Mouse (Mus musculus): ENCODE measurements around the gene Trabd2b. TPM values are rescaled to one million over a fixed set of nuclear protein-coding genes. Genes with fewer than 3 reads are reported as not detected.

Gene Trabd2b
- polyA plus RNA-seq, 1 experiment from 2014 or later: 0.97 TPM

DNA sequence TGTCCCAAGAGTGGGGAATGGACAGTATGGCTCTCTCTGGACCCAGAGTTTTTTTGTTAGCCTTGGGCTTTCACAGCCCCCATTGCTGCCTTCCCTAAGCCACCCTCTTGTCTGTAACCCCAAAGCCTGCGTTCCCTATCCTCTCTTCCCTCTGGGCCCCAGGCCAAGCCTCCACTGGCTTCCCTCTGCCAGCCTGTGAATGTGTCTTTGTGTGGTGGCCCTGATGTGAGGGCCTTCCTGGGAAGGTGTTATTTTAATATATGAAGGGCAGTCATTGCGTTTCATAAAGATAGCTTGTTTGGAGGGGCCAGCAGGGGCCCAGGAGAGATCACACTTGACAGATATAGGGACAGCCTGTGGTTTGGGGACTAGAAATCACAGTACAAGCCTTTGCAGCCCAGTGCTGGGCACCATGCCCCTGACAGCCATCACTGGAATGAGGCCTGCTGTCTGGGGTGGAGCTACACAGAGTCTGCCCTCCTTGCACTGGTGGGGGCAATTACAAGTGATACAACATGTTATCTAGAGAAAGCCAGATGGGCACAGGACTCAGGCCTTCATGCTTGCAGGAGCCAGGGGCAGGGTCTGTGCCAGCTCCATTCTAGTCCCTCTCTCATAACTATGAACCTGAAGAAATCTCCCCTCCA, 80.5 kb downstream of the Trabd2b start:
- 78% methylated on average over 2 of the region's 2 CpGs for WGBS
- no peak for ATAC-seq (ENCODE audit: insufficient read depth, low FRiP score)
- H3K9ac ChIP-seq (ENCODE audit: low read length): no peak overlapping the region
- no peaks in the 10 kb centered on the region for H3K36me3 ChIP-seq (ENCODE audit: control insufficient read depth, insufficient read depth, low read length)
- no peaks in the 10 kb centered on the region for H3K9me3 ChIP-seq (replicated peaks; ENCODE audit: control insufficient read depth, low read length)
- H3K27me3 ChIP-seq (ENCODE audit: control insufficient read depth, insufficient read depth, low read length): no peaks in the 10 kb centered on the region
- H3K4me2 ChIP-seq (ENCODE audit: low read depth, low read length): no peak overlapping the region
- H3K4me3 ChIP-seq (replicated peaks; ENCODE audit: low read length): no peak overlapping the region
- no peaks in the 10 kb centered on the region for H3K4me1 ChIP-seq (ENCODE audit: control insufficient read depth, insufficient read depth, low read length)
- no peak overlapping the region for H3K27ac ChIP-seq (ENCODE audit: low read length)

DNA sequence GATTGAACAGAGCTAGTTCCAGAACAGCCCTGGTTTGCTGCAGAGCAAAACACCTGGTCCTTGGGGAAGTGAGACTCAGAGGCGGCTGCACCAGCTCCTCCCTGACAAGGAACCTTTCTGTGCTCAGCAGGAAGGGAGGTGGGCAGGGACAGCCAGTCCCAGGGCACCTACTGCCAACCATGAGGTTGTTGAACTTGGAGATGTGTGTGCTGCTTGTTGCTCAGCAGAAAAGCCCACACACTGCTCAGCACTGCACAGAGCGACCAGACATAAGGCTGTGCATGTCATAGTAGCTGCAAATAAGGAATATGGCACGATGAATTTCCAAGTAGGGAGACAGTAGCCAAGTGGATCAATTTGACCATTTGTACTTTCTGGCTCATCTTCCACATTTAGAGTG, 81.2 kb downstream of the Trabd2b start:
- Histone ChIP-seq H3K9me3 (replicated peaks; ENCODE audit: control insufficient read depth, low read length) (no peaks in the 10 kb centered on the region), H3K4me1 (ENCODE audit: control insufficient read depth, insufficient read depth, low read length) (no peaks in the 10 kb centered on the region), H3K27ac (ENCODE audit: low read length) (no peak overlapping the region), H3K27me3 (ENCODE audit: control insufficient read depth, insufficient read depth, low read length) (no peaks in the 10 kb centered on the region), H3K9ac (ENCODE audit: low read length) (no peak overlapping the region), H3K36me3 (ENCODE audit: control insufficient read depth, insufficient read depth, low read length) (no peaks in the 10 kb centered on the region), H3K4me3 (replicated peaks; ENCODE audit: low read length) (no peak overlapping the region), H3K4me2 (ENCODE audit: low read depth, low read length) (no peak overlapping the region)
- 80% methylated on average over 3 of the region's 3 CpGs for WGBS
- ATAC-seq (ENCODE audit: insufficient read depth, low FRiP score): no peak

DNA sequence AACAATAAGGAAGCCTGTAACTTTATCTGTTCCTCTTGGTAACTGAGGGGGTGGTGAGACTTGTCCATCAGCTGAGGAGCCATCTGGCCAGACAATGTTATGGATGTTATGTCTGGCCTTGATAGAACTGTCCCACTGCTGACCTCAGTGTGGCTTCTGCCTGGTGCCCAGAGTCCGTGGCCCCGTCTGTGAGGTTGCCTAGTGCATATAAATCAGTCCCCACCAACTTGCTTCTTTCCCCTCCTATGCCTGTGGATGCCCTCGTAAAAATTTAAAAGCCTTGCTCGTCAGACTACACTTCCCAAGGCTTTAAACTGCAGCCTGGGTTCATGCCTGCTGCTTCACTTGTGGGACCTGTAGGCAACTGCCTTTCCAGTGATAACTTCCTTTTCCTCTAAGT, 85.6 kb downstream of the Trabd2b start:
- Histone ChIP-seq H3K27me3 (ENCODE audit: control insufficient read depth, insufficient read depth, low read length) (no peaks in the 10 kb centered on the region), H3K4me2 (ENCODE audit: low read depth, low read length) (no peak overlapping the region), H3K36me3 (ENCODE audit: control insufficient read depth, insufficient read depth, low read length) (no peaks in the 10 kb centered on the region), H3K4me3 (replicated peaks; ENCODE audit: low read length) (no peak overlapping the region), H3K4me1 (ENCODE audit: control insufficient read depth, insufficient read depth, low read length) (no peaks in the 10 kb centered on the region), H3K9ac (ENCODE audit: low read length) (no peak overlapping the region), H3K27ac (ENCODE audit: low read length) (no peak overlapping the region), H3K9me3 (replicated peaks; ENCODE audit: control insufficient read depth, low read length) (no peaks in the 10 kb centered on the region)
- no peak for ATAC-seq (ENCODE audit: insufficient read depth, low FRiP score)
- WGBS: 45% methylated on average over 4 of the region's 4 CpGs

DNA sequence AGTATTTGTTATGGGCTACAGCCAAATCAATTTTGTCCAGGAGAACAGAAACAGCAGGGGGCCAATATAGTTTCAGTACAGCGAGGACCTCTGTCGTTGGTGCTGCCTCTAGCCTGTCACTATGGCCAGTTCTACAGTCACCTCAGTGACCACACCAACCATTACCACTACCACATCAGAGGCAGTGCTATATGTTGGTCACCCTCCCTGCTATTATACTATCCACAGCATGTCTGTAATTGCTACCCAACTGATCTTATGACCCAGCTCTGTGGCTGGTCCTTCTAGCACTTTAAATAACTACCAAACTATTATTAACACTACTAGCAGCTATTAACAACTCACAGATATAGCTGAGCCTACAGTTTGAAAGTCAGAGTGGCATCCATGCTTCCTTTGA, 87.5 kb downstream of the Trabd2b start:
- Histone ChIP-seq H3K27ac (ENCODE audit: low read length) (no peak overlapping the region), H3K4me3 (replicated peaks; ENCODE audit: low read length) (no peak overlapping the region), H3K9me3 (replicated peaks; ENCODE audit: control insufficient read depth, low read length) (no peaks in the 10 kb centered on the region), H3K27me3 (ENCODE audit: control insufficient read depth, insufficient read depth, low read length) (no peaks in the 10 kb centered on the region), H3K4me2 (ENCODE audit: low read depth, low read length) (no peak overlapping the region), H3K36me3 (ENCODE audit: control insufficient read depth, insufficient read depth, low read length) (no peaks in the 10 kb centered on the region), H3K4me1 (ENCODE audit: control insufficient read depth, insufficient read depth, low read length) (no peaks in the 10 kb centered on the region), H3K9ac (ENCODE audit: low read length) (no peak overlapping the region)
- no peak for ATAC-seq (ENCODE audit: insufficient read depth, low FRiP score)
- whole genome bisulfite sequencing: 86% methylated on average over 2 of the region's 2 CpGs

DNA sequence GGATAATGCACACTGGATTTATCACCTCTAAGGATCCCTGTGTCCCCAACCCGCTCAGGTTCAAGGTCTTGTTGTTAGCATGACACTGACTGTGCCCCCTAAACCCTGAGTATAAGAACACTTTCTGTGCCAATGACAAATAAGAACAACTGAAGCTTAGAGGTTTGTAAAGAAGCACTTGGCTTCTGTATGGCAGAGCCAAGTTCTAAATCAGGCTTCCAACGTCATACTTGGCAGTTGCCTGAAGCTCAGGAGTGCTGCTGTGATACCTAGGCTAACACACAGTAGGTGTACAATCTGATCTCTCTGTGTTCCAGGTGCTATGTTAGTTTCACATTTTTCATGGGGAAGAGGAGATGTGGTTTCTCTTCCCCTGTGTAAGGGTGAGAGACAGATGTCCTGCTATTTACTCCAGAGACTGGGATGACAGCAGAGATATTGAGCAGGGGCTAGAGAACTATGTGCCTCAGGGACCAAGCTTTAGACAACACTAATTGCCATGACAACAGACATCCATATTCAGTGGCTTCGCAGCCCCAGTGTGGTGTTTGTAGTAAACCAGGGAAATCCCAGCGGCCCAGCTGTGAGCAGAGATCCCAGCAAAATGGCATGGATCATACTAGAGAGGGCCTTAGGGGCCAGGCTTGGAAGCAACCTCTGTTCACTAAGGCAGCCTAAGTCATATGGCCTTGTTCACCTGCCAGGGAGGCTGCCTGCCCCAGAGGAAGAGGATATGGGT, 89.3 kb downstream of the Trabd2b start:
- Histone ChIP-seq H3K4me1 (ENCODE audit: control insufficient read depth, insufficient read depth, low read length) (no peaks in the 10 kb centered on the region), H3K4me2 (ENCODE audit: low read depth, low read length) (no peak overlapping the region), H3K9ac (ENCODE audit: low read length) (no peak overlapping the region), H3K4me3 (replicated peaks; ENCODE audit: low read length) (no peak overlapping the region), H3K27ac (ENCODE audit: low read length) (no peak overlapping the region), H3K36me3 (ENCODE audit: control insufficient read depth, insufficient read depth, low read length) (no peaks in the 10 kb centered on the region), H3K9me3 (replicated peaks; ENCODE audit: control insufficient read depth, low read length) (no peaks in the 10 kb centered on the region), H3K27me3 (ENCODE audit: control insufficient read depth, insufficient read depth, low read length) (no peaks in the 10 kb centered on the region)
- ATAC-seq (ENCODE audit: insufficient read depth, low FRiP score): no peak
- 50% methylated on average over 4 of the region's 4 CpGs for WGBS

DNA sequence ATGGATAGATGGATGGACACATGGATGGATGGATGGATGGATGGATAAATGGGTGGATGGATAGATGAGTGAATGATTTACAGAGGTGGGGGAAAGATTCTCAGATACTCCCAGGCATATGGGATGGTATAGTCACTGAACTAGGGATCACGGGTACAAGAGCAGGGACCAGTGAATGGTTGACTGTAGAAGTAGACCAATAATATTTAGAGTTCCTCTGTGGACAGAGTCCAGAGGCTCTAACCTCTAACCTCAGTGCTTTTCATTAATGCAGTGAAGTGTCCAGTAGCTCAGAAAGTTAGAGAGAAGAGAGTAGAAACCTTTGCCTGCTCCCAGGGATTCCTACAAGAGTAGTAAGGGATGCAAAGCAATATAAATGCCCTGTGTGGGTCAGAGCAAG, 93.1 kb downstream of the Trabd2b start:
- H3K9me3 ChIP-seq (replicated peaks; ENCODE audit: control insufficient read depth, low read length): no peaks in the 10 kb centered on the region
- no peaks in the 10 kb centered on the region for H3K36me3 ChIP-seq (ENCODE audit: control insufficient read depth, insufficient read depth, low read length)
- no peak overlapping the region for H3K4me2 ChIP-seq (ENCODE audit: low read depth, low read length)
- 82% methylated on average over 1 of the region's 1 CpGs for WGBS
- H3K9ac ChIP-seq (ENCODE audit: low read length): no peak overlapping the region
- no peaks in the 10 kb centered on the region for H3K4me1 ChIP-seq (ENCODE audit: control insufficient read depth, insufficient read depth, low read length)
- H3K4me3 ChIP-seq (replicated peaks; ENCODE audit: low read length): no peak overlapping the region
- no peak overlapping the region for H3K27ac ChIP-seq (ENCODE audit: low read length)
- no peak for ATAC-seq (ENCODE audit: insufficient read depth, low FRiP score)
- H3K27me3 ChIP-seq (ENCODE audit: control insufficient read depth, insufficient read depth, low read length): no peaks in the 10 kb centered on the region

DNA sequence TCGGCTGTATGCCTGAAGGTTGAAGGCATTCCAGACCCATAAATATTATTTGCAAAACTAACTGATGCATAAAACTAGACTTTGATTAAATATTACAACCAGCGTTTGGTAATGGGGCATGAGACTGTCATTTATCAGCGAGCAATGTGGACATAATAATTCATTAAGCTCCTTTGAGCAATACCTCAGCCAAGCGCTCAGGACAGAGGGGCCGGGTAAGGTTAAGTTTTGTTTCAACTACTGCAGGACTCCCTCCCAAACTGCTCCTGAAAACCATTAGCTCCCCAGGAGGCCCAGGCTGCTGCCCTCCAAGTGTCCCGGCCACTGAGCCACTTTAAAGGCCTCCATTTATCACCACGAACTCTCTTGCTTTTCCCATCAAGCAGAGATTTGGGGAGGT, 93.8 kb downstream of the Trabd2b start:
- Histone ChIP-seq H3K27me3 (ENCODE audit: control insufficient read depth, insufficient read depth, low read length) (no peaks in the 10 kb centered on the region), H3K36me3 (ENCODE audit: control insufficient read depth, insufficient read depth, low read length) (no peaks in the 10 kb centered on the region), H3K4me2 (ENCODE audit: low read depth, low read length) (no peak overlapping the region), H3K4me1 (ENCODE audit: control insufficient read depth, insufficient read depth, low read length) (no peaks in the 10 kb centered on the region), H3K9me3 (replicated peaks; ENCODE audit: control insufficient read depth, low read length) (no peaks in the 10 kb centered on the region), H3K27ac (ENCODE audit: low read length) (no peak overlapping the region), H3K9ac (ENCODE audit: low read length) (no peak overlapping the region), H3K4me3 (replicated peaks; ENCODE audit: low read length) (no peak overlapping the region)
- WGBS: 39% methylated on average over 7 of the region's 7 CpGs
- ATAC-seq (ENCODE audit: insufficient read depth, low FRiP score): no peak

DNA sequence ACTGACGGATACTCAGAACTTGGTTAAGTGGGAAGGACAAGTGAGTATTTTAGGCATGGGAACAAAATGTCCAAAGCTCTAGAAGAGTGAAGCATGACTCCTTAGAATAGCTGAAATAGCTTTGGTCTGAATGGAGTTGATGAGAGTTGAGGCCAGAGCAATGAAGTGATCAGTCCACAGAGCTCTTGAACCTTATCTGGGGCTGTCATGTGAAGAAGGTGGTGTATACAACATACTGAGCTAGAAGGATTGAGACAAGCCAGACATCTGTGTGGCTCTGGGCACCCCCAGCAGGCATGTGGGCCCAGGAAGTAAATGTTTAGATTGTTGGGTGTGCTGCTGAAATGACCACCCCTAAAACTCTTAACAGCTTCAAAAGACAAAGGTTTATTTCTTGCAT, 94.5 kb downstream of the Trabd2b start:
- H3K4me1 ChIP-seq (ENCODE audit: control insufficient read depth, insufficient read depth, low read length): no peaks in the 10 kb centered on the region
- 95% methylated on average over 1 of the region's 1 CpGs for WGBS
- no peaks in the 10 kb centered on the region for H3K27me3 ChIP-seq (ENCODE audit: control insufficient read depth, insufficient read depth, low read length)
- H3K4me3 ChIP-seq (replicated peaks; ENCODE audit: low read length): no peak overlapping the region
- H3K27ac ChIP-seq (ENCODE audit: low read length): no peak overlapping the region
- no peak overlapping the region for H3K9ac ChIP-seq (ENCODE audit: low read length)
- H3K36me3 ChIP-seq (ENCODE audit: control insufficient read depth, insufficient read depth, low read length): no peaks in the 10 kb centered on the region
- H3K4me2 ChIP-seq (ENCODE audit: low read depth, low read length): no peak overlapping the region
- H3K9me3 ChIP-seq (replicated peaks; ENCODE audit: control insufficient read depth, low read length): no peaks in the 10 kb centered on the region
- no peak for ATAC-seq (ENCODE audit: insufficient read depth, low FRiP score)

DNA sequence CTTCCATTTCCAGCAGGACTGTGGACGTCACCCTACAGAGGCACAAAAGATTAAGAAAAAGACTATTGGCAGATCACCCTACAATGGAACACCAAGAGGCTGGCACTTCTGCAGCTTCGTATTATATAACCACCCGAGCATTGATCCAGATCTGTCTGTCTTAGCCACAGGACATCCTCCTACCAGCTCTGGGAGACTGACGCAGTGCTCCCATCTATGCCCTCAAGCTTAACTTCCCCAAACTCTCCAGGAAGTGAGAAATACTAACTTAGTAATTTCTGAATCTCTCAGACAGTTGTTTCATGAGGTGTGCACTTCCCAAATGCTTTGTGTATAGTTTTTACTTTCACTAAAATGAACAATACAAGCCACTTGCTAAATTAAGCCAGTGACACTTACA, 95.1 kb downstream of the Trabd2b start:
- no peak overlapping the region for H3K9ac ChIP-seq (ENCODE audit: low read length)
- H3K4me1 ChIP-seq (ENCODE audit: control insufficient read depth, insufficient read depth, low read length): no peaks in the 10 kb centered on the region
- no peak for ATAC-seq (ENCODE audit: insufficient read depth, low FRiP score)
- no peak overlapping the region for H3K27ac ChIP-seq (ENCODE audit: low read length)
- no peaks in the 10 kb centered on the region for H3K9me3 ChIP-seq (replicated peaks; ENCODE audit: control insufficient read depth, low read length)
- H3K4me3 ChIP-seq (replicated peaks; ENCODE audit: low read length): no peak overlapping the region
- no peaks in the 10 kb centered on the region for H3K36me3 ChIP-seq (ENCODE audit: control insufficient read depth, insufficient read depth, low read length)
- no peaks in the 10 kb centered on the region for H3K27me3 ChIP-seq (ENCODE audit: control insufficient read depth, insufficient read depth, low read length)
- H3K4me2 ChIP-seq (ENCODE audit: low read depth, low read length): no peak overlapping the region
- WGBS: 81% methylated on average over 4 of the region's 4 CpGs

Data from stomach, embryonic 16.5 days (tissue).